Mouse (Mus musculus) CH12.LX (cell line): ENCODE data around the gene Pdzrn4.

ENCODE experiments used
- CHD1 ChIP-seq: IDR thresholded peaks from 2 replicates; pipeline ENCODE4 v1.6.1; 2012; ENCODE audit warnings: low read depth, low read length, improper control_type of control experiment, inconsistent platforms
- CTCF ChIP-seq, 2 experiments: IDR thresholded peaks in 1 of 2; conservative IDR thresholded peaks in 1 of 2; 2 replicates each; pipeline ENCODE4 v1.5.1; 2011 to 2012; ENCODE audit warnings: low read depth in 2 of 2, low read length in 2 of 2, improper control_type of control experiment in 1 of 2, inconsistent platforms in 1 of 2, mild to moderate bottlenecking in 1 of 2, moderate library complexity in 1 of 2
- MAFK ChIP-seq: IDR thresholded peaks from 2 replicates; pipeline ENCODE4 v1.6.1; 2011; ENCODE audit warnings: low read length, improper control_type of control experiment; ENCODE audit not compliant: insufficient replicate concordance
- MXI1 ChIP-seq: IDR thresholded peaks from 2 replicates; pipeline ENCODE4 v1.6.1; 2011; ENCODE audit warnings: mild to moderate bottlenecking, low read depth, low read length, improper control_type of control experiment
- POLR2A ChIP-seq: IDR thresholded peaks from 2 replicates; pipeline ENCODE4 v1.6.1; 2011; ENCODE audit warnings: low read depth, mild to moderate bottlenecking, improper control_type of control experiment, low read length
- RAD21 ChIP-seq: IDR thresholded peaks from 2 replicates; pipeline ENCODE4 v1.6.1; 2011; ENCODE audit warnings: low read depth, mild to moderate bottlenecking, low read length, improper control_type of control experiment, moderate library complexity
- RCOR1 ChIP-seq: conservative IDR thresholded peaks from 2 replicates; pipeline ENCODE4 v1.6.1; 2012; ENCODE audit warnings: low read depth, mild to moderate bottlenecking, inconsistent platforms, low read length, improper control_type of control experiment
- SMC3 ChIP-seq: IDR thresholded peaks from 2 replicates; pipeline ENCODE4 v1.6.1; 2011; ENCODE audit warnings: low read depth, low read length, improper control_type of control experiment
- USF1 ChIP-seq: IDR thresholded peaks from 2 replicates; pipeline ENCODE4 v1.6.1; 2014; ENCODE audit warnings: low read depth, mild to moderate bottlenecking, inconsistent platforms, low read length, improper control_type of control experiment

DNA sequence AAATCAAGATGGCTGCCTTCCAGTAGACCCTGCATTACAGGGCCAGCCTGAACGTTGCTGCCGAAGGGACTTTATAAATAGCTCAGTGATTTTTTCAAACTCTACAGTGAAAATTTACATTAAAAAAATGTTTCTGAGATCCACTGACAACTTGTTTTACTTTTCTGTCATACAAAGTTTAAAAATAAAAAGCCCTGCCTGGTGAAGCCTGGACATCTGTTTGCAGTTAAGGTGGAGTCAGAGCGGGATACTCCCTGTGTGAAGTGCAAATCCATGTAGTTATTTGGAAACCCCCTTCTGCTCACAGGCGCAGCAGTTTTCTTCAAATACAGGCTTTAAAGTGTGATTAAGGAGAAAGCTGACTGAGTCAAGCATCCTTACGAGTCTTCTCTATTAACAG lies 2.6 kb downstream of the Pdzrn4 start:
- TF ChIP-seq CTCF (conservative IDR thresholded peaks at IDR 0.05 in 1 of 2, IDR thresholded peaks at IDR 0.05 in 1 of 2; ENCODE audit: low read depth in 2 of 2, low read length in 2 of 2) (no peak), MXI1 (no peak), CHD1 (no peak), RAD21 (no peak), POLR2A (no peak), MAFK (no peak), USF1 (no peak), SMC3 (no peak), RCOR1 (no peak)
